Mouse (Mus musculus) embryo, embryonic 9.5 days (tissue): ENCODE measurements around the gene Ccdc158.

ENCODE experiments used
- DNase-seq: peaks from one replicate; pipeline ENCODE4 v3.0.0-alpha.2; 2017; ENCODE audit errors: extremely low spot score

The Ccdc158 gene

DNA sequence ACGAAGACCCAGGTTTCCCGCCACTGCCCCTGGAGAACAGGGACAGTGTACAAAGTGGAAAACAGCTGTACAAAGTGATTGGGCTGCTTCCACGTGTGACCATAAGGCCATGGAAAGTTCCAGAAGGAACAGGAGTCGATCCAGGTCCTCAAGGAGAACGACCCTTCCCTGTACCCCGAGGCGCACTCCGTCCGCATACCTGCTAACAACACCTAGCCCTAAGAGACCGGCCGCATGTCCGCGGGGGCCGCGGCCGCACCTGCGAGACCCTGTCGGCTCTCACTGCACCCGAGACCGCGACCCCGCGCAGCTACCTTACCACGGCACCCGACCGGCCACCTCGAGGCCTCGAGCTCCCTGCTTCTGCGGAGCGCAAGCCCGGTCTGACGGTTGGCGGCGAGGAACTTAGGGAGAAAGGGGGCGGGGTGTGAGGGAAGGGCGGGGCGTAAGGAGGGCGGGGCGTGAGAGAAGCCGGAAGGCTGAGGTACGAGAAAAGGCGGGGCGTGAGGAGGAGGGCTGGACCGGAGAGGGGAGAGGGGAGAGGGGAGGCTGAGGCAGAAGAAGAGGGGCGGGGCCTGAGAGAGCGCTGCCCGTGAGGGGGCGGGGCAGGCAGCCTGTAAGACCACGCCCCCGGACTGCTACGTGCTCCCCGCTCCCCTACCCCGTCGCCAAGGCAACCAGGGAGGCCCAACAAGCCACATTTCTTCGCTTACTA, at the start of gene Ccdc158:
Ccdc158 (minus strand) TSS at position 413 of the 715 bp plus-strand sequence.
- peak; percentile 93 for DNase-seq

DNA sequence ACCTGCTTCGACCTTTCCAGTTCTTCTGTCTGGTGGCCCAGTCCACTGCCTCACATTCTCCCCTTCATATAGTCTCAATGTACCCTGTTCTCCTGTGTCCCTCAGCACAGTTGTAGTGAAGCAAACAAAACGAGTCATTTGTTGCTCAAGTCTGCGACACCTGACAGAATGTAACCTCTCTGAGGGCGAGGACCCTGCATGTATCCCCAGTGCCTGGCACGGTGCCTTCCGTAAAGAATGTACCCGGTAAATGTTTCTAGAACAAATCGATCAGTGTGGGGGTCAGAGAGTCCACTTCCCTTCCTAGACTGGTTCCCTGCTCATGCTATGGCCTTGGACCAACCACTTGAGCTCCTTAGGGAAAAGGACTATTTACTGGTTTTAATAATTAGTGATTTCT, 46.5 kb upstream of the Ccdc158 start:
- no peak for DNase-seq

GRCm38 (mm10) chr5:92718856-92719255, 43.8 kb upstream of the Ccdc158 start:
- DNase-seq = no peak

DNA sequence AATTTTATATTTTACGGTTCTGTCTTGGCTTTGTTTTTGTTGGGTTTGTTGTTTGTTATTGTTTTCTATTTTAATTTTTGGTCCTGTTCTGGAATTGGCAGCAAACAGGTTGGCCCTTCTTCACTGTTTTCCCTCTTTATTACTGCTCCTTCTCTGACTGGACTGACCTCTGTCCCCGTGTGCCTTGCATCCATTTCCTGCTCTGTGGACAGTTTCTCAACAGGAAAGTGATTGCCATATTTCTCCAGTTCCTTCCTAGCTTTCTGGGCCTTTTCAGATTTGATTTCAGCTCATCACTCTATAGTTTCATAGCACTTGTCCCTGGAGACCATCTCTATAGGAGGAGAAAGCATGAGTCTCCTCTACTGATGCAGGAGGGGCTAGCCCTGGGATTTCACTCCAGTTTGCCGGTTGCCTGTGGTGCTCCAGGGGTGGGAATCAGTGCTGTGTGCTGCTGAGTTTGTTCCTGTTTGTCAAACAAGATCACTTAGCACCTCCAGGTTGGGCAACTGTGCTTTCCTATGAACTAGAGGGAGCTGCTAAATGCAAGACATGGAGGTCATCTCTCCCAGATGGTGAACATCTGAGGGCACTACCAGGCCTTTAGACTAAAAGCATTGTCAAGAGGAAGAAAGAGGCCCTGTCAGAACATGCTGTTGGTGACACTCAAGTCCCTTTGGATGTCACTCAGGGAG, 42.7 kb upstream of the Ccdc158 start:
- no peak for DNase-seq

DNA sequence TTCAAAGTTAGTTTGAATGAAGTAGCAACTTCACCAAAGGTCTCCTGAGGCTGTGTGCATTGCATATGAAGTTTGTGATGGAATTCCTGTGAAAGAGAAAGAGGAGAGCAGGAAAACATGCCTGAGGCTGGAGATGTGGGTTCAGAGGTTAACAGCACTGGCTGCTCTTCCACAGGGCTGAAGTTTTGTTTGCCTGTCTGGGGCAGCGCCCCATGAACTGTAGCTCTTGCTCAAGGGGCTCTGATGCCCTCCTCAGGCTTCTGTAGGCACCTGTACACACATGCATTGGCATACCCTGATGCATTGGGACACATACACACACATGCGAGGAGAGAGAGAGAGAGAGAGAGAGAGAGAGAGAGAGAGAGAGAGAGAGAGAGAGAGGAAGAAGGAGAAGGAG, 40.8 kb upstream of the Ccdc158 start:
- no peak for DNase-seq

DNA sequence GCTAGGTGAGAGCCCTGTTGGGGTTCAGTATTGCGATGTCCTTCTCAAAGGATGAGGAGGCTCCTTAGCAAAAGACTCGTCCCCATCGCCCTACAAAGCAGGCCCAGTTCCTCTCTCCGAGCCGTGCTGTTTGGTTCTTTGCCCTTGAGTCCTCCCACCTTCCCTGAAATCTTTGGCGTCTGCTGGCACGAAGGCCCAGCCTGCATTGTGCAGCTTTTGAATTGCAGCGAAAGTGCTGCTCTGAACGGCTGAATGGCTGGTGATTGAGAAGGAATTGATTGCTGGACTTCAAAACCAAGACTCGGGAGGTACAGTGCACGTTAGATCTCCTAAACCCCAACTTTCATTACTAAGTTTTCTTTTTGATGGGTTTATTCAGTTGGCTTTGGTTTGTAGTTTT, 40.2 kb upstream of the Ccdc158 start:
- DNase-seq = no peak

- DNase-seq = no peak
These were observed 39.8 kb upstream of the Ccdc158 start for GRCm38 (mm10) chr5:92714886-92715285.

DNA sequence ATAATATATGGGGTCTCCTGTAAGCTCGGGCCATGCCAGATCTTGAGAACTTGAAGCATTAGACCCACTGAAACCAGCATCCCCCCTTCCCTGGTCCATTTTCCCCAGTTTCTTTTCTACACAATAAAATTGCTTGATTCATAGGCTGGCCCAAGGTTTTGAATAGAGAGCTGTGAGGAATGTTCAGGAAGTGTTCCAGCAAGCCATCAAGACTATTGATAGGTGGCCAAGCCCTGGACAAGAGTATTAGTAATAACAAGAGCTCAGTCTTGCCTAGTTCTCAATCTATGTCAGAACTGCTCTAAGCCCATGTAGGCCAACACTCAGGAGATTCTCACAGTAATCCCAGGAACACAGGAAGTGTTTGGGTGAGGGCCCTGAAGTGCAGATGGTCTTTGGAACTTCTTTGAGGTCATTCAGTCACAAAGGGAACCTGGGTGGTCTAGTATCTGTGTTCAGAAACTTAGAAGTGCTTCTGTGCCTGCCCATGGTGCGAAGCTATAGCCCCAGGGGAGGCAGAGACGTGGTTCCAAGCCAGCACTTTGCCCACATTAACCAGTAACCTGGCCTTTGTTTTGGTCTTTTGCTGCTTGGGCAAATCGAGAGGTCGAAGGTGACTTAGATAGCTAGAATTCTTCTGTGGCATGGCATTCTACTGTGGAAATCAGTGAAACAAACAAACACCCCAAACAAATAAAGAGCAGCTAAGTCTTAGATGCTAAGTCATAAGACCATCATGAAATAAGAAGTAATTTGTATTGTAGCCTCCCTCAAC, 37.7 kb upstream of the Ccdc158 start:
- DNase-seq = no peak

GRCm38 (mm10) chr5:92711666-92712290, 36.7 kb upstream of the Ccdc158 start:
- no peak for DNase-seq

DNA sequence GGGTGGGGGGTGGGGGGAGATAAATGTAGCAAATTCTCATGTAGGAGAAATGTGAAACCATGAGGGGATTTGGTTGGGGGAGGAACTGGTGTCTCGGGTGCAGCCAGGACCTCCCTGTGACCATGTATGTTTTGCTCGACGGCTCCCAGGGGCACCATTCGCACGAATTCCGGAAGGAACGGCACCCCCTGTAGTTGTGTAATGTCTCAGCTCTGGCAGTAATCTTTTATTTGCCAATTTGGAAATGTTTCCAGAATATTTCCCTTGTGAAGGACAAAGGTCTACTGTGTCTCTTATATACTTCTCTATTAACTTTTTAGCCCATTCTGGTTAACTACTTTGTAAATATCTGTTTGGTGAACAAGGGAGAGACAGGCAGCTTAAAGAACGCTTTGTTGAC, 35.7 kb upstream of the Ccdc158 start:
- DNase-seq = no peak

DNA sequence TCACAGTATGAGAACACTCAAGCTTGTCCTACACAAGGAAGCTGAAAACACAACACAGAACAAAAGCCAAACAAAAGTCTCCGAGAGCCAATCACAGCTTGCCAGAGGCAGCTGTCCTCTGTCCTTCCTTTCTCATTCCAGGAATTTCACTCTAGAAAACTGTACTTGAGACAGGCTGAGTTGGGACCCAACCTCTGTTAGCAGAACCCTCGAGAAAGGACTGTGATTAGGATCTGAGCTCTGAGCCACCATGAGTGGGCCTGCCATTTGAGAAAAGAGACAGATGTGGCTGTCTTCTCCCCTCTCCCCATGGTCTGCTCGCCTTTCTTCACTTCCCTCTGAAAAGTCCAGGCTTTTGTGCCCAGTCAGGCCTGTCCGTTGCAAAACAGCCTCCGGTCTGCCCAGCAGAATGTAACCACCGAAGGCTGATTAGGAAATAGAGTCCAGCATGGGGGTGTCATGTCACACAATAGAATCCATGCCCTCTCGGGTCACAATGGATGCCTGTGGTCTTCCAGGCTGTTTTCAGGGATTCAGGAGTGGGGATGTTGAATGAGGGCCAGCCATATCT, 32.9 kb upstream of the Ccdc158 start:
- DNase-seq = no peak

- DNase-seq = no peak
These were observed 28.6 kb upstream of the Ccdc158 start for GRCm38 (mm10) chr5:92703671-92704070.

DNA sequence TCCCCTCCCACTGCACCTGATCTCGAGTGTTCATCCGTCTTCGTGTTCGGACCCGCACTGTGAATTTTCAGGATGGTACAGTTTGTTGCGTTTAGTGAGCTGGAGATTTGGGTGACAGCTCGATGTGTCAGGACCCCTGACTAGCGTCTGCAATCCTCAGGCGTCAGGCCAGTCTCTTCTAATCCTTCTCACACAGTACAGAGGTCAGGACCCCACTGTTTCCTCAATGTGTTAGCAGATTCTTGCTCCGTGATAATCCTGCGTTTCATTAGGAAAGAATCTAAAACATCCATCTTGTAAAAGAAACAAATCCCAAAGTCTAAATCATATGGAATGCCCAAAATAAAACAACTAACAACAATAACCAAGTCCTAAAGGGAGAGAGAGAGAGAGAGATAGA, 26.7 kb upstream of the Ccdc158 start:
- no peak for DNase-seq

DNA sequence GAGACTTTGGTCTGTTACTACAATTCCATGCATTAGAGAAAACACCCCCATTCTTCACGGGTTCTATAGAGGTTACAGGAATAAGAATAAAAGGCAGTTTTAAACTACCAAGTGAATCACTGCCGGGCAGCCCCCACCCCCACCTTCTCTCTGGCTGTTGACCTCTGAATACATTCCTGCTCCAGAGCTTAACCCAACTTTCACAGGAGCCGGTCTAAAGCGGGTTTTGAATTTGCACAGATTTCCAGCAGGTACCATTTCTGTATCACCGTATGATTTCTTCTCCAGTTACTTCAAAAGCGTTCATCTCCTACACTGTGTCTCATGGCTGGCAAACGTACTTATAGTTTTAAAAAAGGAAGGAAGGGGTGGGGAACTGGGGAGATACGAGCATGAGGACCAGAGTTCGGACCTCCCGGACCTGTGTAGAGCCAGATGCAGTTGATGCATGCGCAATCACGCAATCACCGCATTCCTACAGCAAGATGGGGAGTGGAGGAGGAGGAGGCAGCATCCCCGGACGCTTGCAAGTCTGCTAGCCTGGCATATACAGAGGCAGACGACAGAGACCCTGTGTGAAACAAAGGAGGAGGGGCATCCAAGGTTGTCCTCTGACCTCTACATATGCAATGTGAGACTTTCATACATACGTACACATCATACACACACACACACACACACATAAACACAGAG, 23.9 kb upstream of the Ccdc158 start:
- DNase-seq = peak; percentile 55

DNA sequence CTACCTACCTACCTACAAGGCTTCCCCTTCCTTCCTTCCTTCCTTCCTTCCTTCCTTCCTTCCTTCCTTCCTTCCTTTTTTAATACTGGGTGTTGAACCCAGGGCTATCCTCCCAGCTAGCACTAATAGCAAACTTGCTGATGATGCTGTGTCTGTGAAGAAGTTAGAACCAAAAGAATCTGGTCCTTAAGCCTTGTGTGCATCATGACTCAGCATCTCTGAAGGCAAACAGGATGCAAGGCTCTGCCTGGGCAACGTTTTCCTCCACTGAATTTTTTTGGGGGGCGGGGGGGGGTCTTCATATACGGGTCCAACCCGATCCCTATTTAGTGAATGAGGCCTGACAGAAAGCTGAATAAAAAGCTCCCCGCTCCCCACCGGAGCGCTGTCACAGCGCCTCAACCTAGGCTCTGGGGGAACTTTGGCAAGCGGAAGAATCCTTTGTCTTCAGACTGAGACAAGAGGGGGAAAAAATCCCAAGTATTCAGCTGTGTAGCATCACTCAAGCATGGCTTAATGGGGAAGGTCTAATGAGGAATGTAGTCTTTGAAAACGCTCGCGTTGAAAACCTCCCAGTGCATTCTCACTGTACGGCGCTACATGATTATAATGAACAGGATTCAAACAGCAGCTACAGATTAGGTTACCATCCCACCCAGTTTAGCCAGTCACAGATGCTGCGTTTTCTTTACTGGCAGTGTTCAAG, 23.2 kb upstream of the Ccdc158 start:
- peak; percentile 71 for DNase-seq

GRCm38 (mm10) chr5:92694316-92694995, 19.4 kb upstream of the Ccdc158 start:
- no peak for DNase-seq

GRCm38 (mm10) chr5:92693744-92694143, 18.7 kb upstream of the Ccdc158 start:
- no peak for DNase-seq

DNA sequence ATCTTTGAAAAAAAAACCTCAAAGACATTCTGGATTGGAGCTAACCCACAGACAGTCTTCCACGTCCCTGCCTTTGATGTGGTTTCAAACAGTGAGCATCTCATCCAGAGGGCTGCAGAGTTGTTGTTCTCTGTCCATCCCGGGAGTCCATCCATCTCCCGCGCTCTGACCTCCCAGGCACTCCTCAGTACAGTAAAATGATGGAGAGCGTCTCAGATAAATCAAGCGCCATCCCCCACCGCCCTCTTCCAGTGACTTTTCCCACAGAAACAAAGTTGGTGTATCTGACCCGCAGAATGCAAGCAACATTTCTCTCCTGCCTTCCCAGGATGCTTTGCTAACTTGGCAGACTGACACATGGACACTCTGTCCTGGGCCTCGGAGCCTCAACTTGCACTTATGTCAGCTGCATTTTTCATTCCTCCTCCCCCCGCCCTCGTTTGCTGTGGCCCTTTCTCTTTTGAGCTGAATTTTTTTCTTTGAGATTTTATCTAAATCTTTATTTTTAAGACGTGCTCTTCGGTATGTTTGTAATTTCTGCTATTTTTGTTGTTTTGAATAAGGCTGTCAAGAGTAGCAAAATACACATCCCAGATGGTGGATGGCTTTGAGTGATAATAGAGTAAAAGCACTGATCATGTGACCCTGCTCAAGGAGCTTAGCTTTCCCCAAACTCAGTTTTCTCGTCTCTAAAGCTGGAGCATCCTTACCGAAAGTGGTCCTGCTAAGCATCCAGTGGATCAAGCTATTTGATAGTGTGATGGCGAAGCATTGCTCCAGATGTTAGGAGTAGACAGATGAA, 17.3 kb upstream of the Ccdc158 start:
- no peak for DNase-seq

DNA sequence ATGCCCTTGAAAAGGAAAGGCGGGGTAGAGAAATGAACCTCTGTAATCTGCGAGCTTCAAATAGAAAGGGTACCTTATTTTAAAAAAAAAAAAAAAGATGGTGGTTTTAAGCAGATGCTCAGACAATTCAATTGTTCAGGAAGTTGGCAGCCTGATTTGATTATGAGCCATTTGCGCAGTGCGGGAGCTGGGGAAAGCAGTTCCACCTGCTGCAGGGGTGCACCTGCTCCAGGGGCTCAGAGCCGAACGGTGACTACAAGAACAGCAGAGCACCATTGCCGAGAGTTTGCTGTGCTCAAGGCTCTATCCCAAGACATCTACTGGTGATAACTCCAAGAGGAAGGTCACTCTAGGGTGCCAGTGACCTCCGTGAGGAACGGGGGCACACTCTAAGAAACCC, 13.5 kb upstream of the Ccdc158 start:
- DNase-seq = no peak
